Mouse (Mus musculus) gastrocnemius, adult 8-10 months (tissue): ENCODE results near the gene Slc5a4a. TPM values are rescaled to one million over a fixed set of nuclear protein-coding genes. Genes with fewer than 3 reads are reported as not detected.

Source experiments
- DNase-seq, 2 experiments: peaks; one replicate each; pipeline ENCODE4 v3.0.0; 2022; ENCODE audit warnings: low spot score in 2 of 2
- microRNA-seq: library from miRNA; unstranded; fragments of <30 nt; microRNA quantifications from one replicate; pipeline ENCODE4 v1.2.0, GENCODE M21; 2022
- total RNA-seq, 4 experiments: library from RNA; stranded (reverse); gene quantifications; 2 replicates each; pipeline ENCODE4 v1.2.4; 2022

The Slc5a4a gene
- total RNA-seq, 4 experiments from 2014 or later, result not detected

DNA sequence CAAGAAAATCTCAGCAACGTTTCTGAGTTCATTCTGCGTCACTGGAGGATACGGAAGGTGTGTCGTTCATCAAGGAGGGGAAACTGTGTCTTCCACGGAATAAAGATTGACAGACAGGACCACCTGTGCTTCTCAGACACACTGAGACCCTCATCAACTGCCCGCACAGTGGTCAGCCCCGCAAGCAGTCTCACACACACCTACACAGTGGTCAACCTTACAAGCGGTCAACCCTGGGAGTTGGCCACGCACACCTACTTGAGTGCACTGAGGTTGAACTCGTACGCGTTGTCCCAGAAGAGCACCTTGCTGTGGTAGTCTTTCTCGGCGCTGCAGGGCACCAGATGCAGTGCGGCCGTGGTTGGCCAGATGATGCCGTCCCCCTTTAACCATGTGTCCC, 69.8 kb downstream of the Slc5a4a start:
- DNase-seq, result no peak

DNA sequence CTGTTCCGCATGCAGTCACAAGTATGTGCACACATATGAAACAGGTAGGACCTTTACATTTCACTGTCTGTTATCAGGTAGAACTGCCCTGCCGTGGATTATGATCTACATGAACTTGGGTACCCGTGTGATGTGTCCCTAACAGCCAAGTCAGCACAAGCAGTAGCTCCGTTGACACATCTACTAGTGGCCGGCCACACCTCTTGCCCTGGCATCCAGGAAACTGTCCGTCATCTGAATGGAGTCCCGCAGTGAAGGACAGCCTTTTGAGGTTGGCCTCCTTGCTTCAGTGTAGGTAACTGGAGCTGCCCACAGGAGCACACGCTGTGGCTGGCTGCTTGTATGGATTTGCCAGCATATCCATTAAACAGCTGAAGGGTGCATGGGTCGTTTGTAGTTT, 71.0 kb downstream of the Slc5a4a start:
- no peak for DNase-seq

- no peak for DNase-seq
Observed at GRCm38 (mm10) chr10:76225944-76226343, 78.7 kb downstream of the Slc5a4a start.

DNA sequence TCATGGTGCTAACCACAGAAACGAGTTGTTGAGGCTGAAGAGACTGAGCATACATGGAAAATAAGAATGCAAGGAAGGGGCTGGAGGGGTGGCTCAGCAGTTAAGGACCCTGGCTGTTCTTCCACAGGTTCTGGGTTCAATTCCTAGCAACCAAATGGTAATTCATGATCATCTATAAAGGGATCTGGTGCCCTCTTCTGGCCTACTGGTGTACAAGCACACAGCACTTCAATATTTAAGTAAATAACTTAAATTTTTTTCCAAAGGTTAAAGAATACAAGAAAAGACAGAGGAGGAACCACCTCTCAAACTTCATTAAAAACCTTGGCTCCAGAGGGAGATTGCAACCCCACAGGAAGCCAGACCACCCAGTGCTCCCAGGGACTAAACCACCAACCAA, 82.4 kb downstream of the Slc5a4a start:
- DNase-seq, result no peak

DNA sequence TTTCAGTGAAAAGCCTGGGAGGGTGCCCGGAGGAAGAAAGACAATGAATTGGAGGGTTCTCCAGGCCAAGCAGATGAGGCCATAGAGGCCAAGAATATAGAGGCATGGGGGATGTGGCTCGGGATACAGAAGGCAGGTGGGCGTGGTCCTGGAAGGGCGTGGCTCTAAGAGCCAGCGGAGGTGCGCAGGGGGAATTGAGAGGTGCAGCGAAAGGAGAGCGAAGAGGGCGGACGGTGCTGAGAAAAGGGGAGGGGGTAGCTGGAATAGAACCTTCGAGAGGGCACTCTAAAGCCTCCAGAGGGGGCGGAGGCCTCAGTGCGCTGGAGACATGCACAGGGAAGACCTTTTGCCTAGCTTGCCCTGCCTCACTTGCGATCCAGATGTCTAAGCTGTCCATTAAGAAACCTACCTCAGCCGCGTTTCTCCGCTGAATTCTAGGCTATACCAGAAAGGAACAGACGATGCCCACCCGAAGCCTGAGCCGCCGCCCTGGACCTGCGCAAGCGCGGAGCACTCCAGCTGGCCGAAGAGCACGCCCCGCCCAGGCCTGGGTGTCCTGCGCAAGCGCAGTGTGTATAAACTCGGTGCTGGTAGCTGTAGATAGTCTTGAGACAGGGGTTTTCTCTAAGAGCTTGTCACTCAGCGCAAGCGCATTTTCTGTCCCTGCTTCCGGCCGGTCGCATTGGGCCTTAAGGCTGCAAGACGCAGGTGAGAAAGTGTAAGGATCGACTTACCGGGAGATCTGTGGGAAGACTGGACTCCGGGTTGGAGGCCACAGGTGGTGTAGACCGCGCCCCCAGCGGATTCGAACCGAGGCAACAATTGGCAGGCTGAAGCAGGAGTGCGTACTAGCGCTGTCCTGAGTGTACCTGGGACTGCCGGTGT, 90.3 kb downstream of the Slc5a4a start, which contains the start of gene Prmt2:
Prmt2 (minus strand) TSS at position 525 of the 885 bp plus-strand sequence.
- DNase-seq, result peak; percentile 78 to 84

Small RNA genes within 50 kb of the gene (microRNA-seq; reads per million reads assigned to microRNA genes)
- not detected for gene Mir678

Other genes starting within 250 kb of the Slc5a4a start
- gene Smarcb1, start 225.8 kb upstream of the Slc5a4a start, total RNA-seq, result 10 to 100 TPM; 11.0 to 16.7 (median 11.5) TPM
- 1,000 to 10,000 TPM; 1,130 to 1,571 (median 1,273) TPM for gene Chchd10, start 214.3 kb upstream of the Slc5a4a start, total RNA-seq
- gene Mmp11, start 211.0 kb upstream of the Slc5a4a start, total RNA-seq, result 1 to 10 TPM in 3 of 4 experiments, under 1 TPM in 1; 0.77 to 2.3 (median 1.4) TPM
- gene Gm867, start 206.8 kb upstream of the Slc5a4a start, total RNA-seq, result not detected
- not detected for gene Vpreb3, start 204.4 kb upstream of the Slc5a4a start, total RNA-seq
- gene Gm5134, start 192.9 kb upstream of the Slc5a4a start, total RNA-seq, result not detected
- gene Zfp280b, start 114.8 kb upstream of the Slc5a4a start, total RNA-seq, result 10 to 100 TPM in 1 of 4 experiments, 1 to 10 TPM in 3; 7.9 to 11.0 (median 9.2) TPM
- gene Slc5a4b, start 36.5 kb upstream of the Slc5a4a start, total RNA-seq, result not detected
- gene Prmt2, start 90.4 kb downstream of the Slc5a4a start, total RNA-seq, result 1 to 10 TPM; 2.1 to 3.3 (median 3.0) TPM
- 1 to 10 TPM; 1.2 to 3.0 (median 2.4) TPM for gene S100b, start 106.4 kb downstream of the Slc5a4a start, total RNA-seq
- gene Dip2a, start 197.8 kb downstream of the Slc5a4a start, total RNA-seq, result 1 to 10 TPM; 2.6 to 4.3 (median 2.8) TPM